In the genomic region with DNA sequence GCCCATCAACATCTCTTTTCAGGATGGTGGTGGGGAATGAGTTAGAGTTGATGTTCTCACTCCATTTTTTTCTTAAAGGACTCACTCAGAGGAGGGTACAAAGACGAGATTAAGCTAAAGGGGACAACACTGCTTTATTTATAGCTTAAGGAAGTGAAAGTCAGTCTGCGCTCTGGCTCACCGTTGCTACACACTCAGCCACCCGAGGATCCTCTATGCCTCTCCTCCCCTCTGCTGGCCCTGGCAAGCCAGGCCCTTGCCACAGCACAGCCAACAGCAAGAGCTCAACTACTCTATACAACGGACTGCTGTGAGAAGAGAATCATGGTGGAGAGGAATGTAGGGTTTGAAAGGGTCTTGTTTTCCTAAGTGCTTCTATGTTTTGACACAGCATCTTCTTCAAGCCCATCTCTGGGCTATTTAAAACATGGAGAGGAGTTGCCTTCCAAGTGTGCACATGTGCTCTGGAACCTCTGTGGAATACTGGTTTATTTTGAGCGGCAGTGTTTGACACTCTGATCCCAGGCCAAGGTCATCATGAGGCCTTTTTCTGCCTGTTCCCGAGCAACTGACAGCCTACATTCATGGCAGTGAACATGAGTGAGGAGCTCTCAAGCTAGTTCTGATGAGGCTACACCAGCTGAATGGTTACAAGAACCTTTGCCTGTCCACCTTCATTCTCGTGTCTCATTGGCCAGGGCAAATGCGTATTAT, we compare ENCODE assay signal across 14 mouse cellular contexts.
DNase-seq lines count a peak whose midpoint lies in the region; ATAC-seq lines count a peak whose summit lies in the region.
"Had no signal": no experiment of that assay in that cellular context is flagged by ENCODE, and none has a peak within 500 bp of the region (broad histone marks: within the 10 kb centered on the region; RNA-seq: fewer than 3 reads in every experiment).

No protein-coding gene starts in this region.

- no peak overlapping the region for H3K9ac ChIP-seq in kidney, embryonic 14.5 days (ENCODE audit: low read depth, low read length)
- H3K9ac ChIP-seq: hindbrain, embryonic 15.5 days; limb, embryonic 12.5 days; midbrain, embryonic 12.5 days had no signal

- H3K27ac ChIP-seq in kidney, embryonic 14.5 days (ENCODE audit: low read depth, low read length): no peak overlapping the region
- H3K27ac ChIP-seq: embryonic facial prominence, embryonic 10.5 days; hindbrain, embryonic 15.5 days; limb, embryonic 12.5 days; midbrain, embryonic 12.5 days had no signal

- H3K36me3 ChIP-seq in splenic B cell, adult 2 months (ENCODE audit: control insufficient read depth, insufficient read depth, low read length, poor library complexity, severe bottlenecking): no peaks in the 10 kb centered on the region
- no peaks in the 10 kb centered on the region for H3K36me3 ChIP-seq in kidney, embryonic 14.5 days (ENCODE audit: control insufficient read depth, insufficient read depth, low read length)
- H3K36me3 ChIP-seq: embryonic facial prominence, embryonic 10.5 days; hindbrain, embryonic 15.5 days; limb, embryonic 12.5 days; midbrain, embryonic 12.5 days had no signal

- no peaks in the 10 kb centered on the region for H3K9me3 ChIP-seq in kidney, embryonic 14.5 days (ENCODE audit: control insufficient read depth, low read length)
- H3K9me3 ChIP-seq: embryonic facial prominence, embryonic 10.5 days; hindbrain, embryonic 15.5 days; limb, embryonic 12.5 days; midbrain, embryonic 12.5 days had no signal

- DNase-seq in gastrocnemius, postnatal 25 days: peak; percentile 24
- no peak for DNase-seq in gastrocnemius, adult 18-20 months (ENCODE audit: low spot score)
- peak; percentile 5 for DNase-seq in thymus, postnatal 25 days
- DNase-seq in thymus, postnatal 36 days: no peak
- peak; percentile 70 for DNase-seq in lung, postnatal 36 days
- peak; percentile 91 for DNase-seq in splenic B cell, adult 2 months (ENCODE audit: low read depth, low spot score)
- DNase-seq: kidney, postnatal 4 days had no signal

- no peak overlapping the region for H3K4me2 ChIP-seq in kidney, embryonic 14.5 days (replicated peaks; ENCODE audit: low read depth, low read length)
- H3K4me2 ChIP-seq: hindbrain, embryonic 15.5 days; limb, embryonic 12.5 days; midbrain, embryonic 12.5 days had no signal

- no peak overlapping the region for H3K4me3 ChIP-seq in kidney, embryonic 14.5 days (ENCODE audit: low read length)
- H3K4me3 ChIP-seq: embryonic facial prominence, embryonic 10.5 days; hindbrain, embryonic 15.5 days; limb, embryonic 12.5 days; midbrain, embryonic 12.5 days had no signal

- WGBS in kidney, embryonic 14.5 days: 76% methylated on average over 9 of the region's 9 CpGs

- no peaks in the 10 kb centered on the region for H3K27me3 ChIP-seq in splenic B cell, adult 2 months (ENCODE audit: control insufficient read depth, insufficient read depth, low read length, poor library complexity, severe bottlenecking)
- no peaks in the 10 kb centered on the region for H3K27me3 ChIP-seq in kidney, embryonic 14.5 days (ENCODE audit: control insufficient read depth, insufficient read depth, low read length)
- H3K27me3 ChIP-seq: hindbrain, embryonic 15.5 days; limb, embryonic 12.5 days; midbrain, embryonic 12.5 days had no signal

- no peaks in the 10 kb centered on the region for H3K4me1 ChIP-seq in kidney, embryonic 14.5 days (ENCODE audit: control insufficient read depth, insufficient read depth, low read length)
- H3K4me1 ChIP-seq: embryonic facial prominence, embryonic 10.5 days; hindbrain, embryonic 15.5 days; limb, embryonic 12.5 days; midbrain, embryonic 12.5 days had no signal

- no peak for ATAC-seq in frontal cortex, adult (ENCODE audit: low TSS enrichment)
- no peak for ATAC-seq in kidney, embryonic 14.5 days (ENCODE audit: low FRiP score, low TSS enrichment)
- ATAC-seq: forebrain, embryonic 14.5 days had no signal

Comparison
In these comparisons a context has a peak if more than half of its experiments do, and no peak if none do; other contexts are left out.
1. DNase-seq: peak in gastrocnemius, postnatal 25 days (single experiment), thymus, postnatal 25 days (single experiment), lung, postnatal 36 days (single experiment) and splenic B cell, adult 2 months (single experiment); none in gastrocnemius, adult 18-20 months (single experiment) and thymus, postnatal 36 days (0 of 2).